Mouse (Mus musculus) embryonic facial prominence, embryonic 11.5 days (tissue): ENCODE data around the gene Herpud1. TPM values are rescaled to one million over a fixed set of nuclear protein-coding genes. Genes with fewer than 3 reads are reported as not detected.

ENCODE experiments used
- ATAC-seq: fragments of 200-750 bp; cut with Nextera tagmentation; replicated peaks from 2 replicates; pipeline ENCODE4 v1.8.0; 2017; ENCODE audit warnings: low read depth; ENCODE audit not compliant: insufficient number of reproducible peaks, low FRiP score, low TSS enrichment
- DNase-seq: peaks from one replicate; pipeline ENCODE4 v3.0.0-alpha.2; 2015; ENCODE audit warnings: low spot score
- H3K27ac ChIP-seq: fragments of 300-500 bp; sonication (generic); replicated peaks from 2 replicates; pipeline ENCODE4 v1.5.1; 2014; ENCODE audit warnings: mild to moderate bottlenecking, low read depth, low read length, control low read depth
- H3K27me3 ChIP-seq: fragments of 300-500 bp; sonication (generic); 2 replicates; pipeline ENCODE4 v1.6.1; 2014; ENCODE audit warnings: mild to moderate bottlenecking, low read length, moderate library complexity, mixed read lengths; ENCODE audit not compliant: control insufficient read depth, insufficient read depth
- H3K36me3 ChIP-seq: fragments of 300-500 bp; sonication (generic); replicated peaks from 2 replicates; pipeline ENCODE4 v1.6.1; 2014; ENCODE audit warnings: low read depth, mild to moderate bottlenecking, low read length, moderate library complexity, mixed read lengths; ENCODE audit not compliant: control insufficient read depth, insufficient read depth
- H3K4me1 ChIP-seq: fragments of 300-500 bp; sonication (generic); 2 replicates; pipeline ENCODE4 v1.6.1; 2014; ENCODE audit warnings: low read length, mixed read lengths; ENCODE audit not compliant: control insufficient read depth, insufficient read depth
- H3K4me2 ChIP-seq: fragments of 300-500 bp; sonication (generic); 2 replicates; pipeline ENCODE4 v1.6.1; 2014; ENCODE audit warnings: low read depth, mild to moderate bottlenecking, control low read depth, low read length, moderate library complexity
- H3K4me3 ChIP-seq: fragments of 300-500 bp; sonication (generic); 2 replicates; pipeline ENCODE4 v1.5.1; 2014; ENCODE audit warnings: low read depth, low read length, control low read depth
- H3K9ac ChIP-seq: fragments of 300-500 bp; sonication (generic); replicated peaks from 2 replicates; pipeline ENCODE4 v1.6.1; 2014; ENCODE audit warnings: mild to moderate bottlenecking, control low read depth, low read length
- H3K9me3 ChIP-seq: fragments of 300-500 bp; sonication (generic); replicated peaks from 2 replicates; pipeline ENCODE4 v1.6.1; 2016; ENCODE audit warnings: mild to moderate bottlenecking, low read length, inconsistent platforms, mixed read lengths; ENCODE audit not compliant: control insufficient read depth
- WGBS: fragments of 180-500 bp; shearing (Covaris S2); extraction: QIAGEN DNeasy Blood & Tissue Kit; methylation state at CpG from one replicate; pipeline ENCODE4 v1.1.7; 2014; 5-methylcytosine and 5-hydroxymethylcytosine counted together
- polyA plus RNA-seq: library from polyadenylated mRNA; unstranded; fragments of >200 nt; fragmentation: Nextera tagmentation; extraction: Ambion mirVana; gene quantifications from 2 replicates; pipeline ENCODE4 v1.2.1, GENCODE M21; 2014

Gene Herpud1
- polyA plus RNA-seq: 54.6 and 54.8 TPM in 2 replicates

DNA sequence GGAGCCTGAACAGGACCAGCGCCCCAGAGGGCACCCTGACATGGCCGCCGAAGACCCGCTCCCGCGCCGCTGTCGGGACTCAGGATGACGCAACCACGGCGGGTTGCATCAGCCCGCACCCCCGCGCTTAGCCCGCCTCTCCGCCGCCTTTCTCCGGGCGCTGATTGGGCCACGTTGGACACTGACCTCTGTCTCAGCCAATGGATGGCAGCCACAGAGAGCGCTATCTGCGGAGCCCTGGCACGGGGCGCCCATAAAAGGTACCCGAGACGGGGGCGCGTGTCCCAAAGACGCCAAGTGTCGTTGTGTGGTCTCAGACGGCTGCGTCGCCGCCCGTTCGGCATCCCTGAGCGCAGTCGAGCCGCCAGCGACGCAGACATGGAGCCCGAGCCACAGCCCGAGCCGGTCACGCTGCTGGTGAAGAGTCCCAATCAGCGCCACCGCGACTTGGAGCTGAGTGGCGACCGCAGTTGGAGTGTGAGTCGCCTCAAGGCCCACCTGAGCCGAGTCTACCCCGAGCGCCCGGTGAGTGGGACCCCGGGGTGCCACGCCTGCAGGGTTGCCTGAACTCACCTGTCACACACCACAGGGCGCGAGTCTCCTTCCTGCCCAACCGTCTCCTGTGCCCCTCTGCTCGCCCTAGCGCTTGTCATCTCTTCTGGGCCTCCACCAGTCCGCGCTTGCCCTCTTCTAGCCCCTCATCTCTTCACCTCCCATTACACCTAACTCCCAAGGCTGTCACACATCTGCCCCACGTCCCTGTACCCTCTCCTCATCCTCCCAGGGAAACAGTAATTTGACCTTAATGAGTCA lies at the start of gene Herpud1:
Gene Herpud1, plus strand, starts transcription at position 225 of the 813 bp plus-strand sequence.
- DNase-seq: peak; percentile 96

DNA sequence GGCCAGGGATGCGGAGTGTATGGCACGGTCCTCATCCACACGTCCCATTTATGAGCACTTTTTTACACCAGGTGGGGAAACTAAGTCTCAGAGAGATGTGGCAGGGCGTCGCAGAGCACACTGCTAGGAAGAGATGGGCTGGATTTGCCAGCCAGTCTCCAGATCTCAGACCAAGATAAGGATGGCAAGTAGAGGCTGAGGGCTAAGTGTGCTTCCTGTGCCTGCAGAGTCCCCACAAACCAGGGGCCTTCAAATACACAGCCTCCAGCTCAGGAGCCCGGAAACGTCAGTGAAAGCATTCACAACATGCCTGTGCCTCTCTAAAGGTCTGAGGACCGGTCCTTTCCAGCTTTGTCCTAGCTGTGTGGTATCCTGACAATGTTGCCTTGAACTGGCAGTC lies 48.7 kb upstream of the Herpud1 start:
- Histone ChIP-seq H3K27me3 (no peaks in the 10 kb centered on the region), H3K4me1 (no peaks in the 10 kb centered on the region), H3K9ac (no peak overlapping the region), H3K27ac (no peak overlapping the region), H3K4me3 (no peak overlapping the region), H3K9me3 (no peaks in the 10 kb centered on the region), H3K36me3 (no peaks in the 10 kb centered on the region), H3K4me2 (no peak overlapping the region)
- no peak for ATAC-seq
- DNase-seq: no peak
- 79% methylated on average over 8 of the region's 8 CpGs for WGBS

More for the DNA sequence above, at the start of gene Herpud1:
- Histone ChIP-seq H3K9ac (peak within 1 kb of the TSS; percentile 77), H3K27me3 (no peaks in the 10 kb centered on the region), H3K9me3 (no peaks in the 10 kb centered on the region), H3K4me1 (no peaks in the 10 kb centered on the region), H3K4me3 (peak within 1 kb of the TSS; percentile 71), H3K27ac (peak within 1 kb of the TSS; percentile 36; the same call in 1 of the 2 replicates), H3K4me2 (peak within 1 kb of the TSS; percentile 89), H3K36me3 (peaks cover under 1% of the 10 kb centered on the region)
- ATAC-seq: peak; percentile 98
- 0% methylated on average over 64 of the region's 65 CpGs for WGBS

DNA sequence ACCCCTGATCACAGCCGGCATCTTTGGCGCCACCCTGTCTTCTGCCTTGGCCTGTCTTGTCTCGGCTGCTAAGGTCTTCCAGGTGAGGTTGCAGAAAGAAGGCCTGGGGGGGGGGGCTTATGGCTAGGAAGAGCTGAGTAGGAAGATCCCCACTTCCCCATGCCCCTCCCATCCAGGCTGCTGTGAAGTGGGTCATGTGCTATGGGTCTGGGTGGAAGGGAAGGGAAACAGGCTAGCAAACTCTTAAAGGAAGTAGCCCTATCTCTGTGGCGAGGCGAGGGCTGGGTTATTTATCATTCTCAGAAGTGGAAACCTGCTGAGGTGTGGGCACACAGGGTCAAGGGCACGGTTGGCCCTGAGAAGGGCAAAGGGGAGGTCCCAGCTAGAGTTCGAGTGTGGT lies 45.4 kb upstream of the Herpud1 start:
- no peak for ATAC-seq
- WGBS: 83% methylated on average over 7 of the region's 7 CpGs

DNA sequence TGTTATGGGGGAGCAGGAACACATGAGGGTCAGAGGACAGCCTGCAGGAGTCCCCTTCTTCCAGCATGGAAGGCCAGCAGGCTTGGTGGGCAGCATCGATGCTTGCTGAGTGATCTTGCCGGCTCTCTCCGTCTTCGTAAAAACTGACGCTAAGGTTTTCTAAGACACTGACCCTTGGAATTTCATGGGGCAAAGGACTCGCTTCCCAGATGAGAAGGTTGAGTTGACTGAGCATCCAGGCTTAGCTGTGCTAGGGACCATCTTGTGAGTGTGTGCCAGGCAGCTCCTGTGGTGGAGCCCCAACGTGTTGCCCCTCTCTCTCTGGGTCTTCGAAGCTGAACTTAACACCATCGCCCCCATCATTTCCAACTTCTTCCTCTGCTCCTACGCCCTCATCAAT lies 43.5 kb upstream of the Herpud1 start:
- H3K27me3 ChIP-seq: no peaks in the 10 kb centered on the region
- DNase-seq (no peak), ATAC-seq (no peak)
- H3K27ac ChIP-seq: no peak overlapping the region
- H3K4me3 ChIP-seq: no peak overlapping the region
- no peaks in the 10 kb centered on the region for H3K9me3 ChIP-seq
- no peak overlapping the region for H3K4me2 ChIP-seq
- no peaks in the 10 kb centered on the region for H3K36me3 ChIP-seq
- no peak overlapping the region for H3K9ac ChIP-seq
- no peaks in the 10 kb centered on the region for H3K4me1 ChIP-seq
- WGBS: 84% methylated on average over 10 of the region's 10 CpGs

More for the DNA sequence above, 45.4 kb upstream of the Herpud1 start:
- Histone ChIP-seq H3K9ac (no peak overlapping the region), H3K27me3 (no peaks in the 10 kb centered on the region), H3K4me1 (no peaks in the 10 kb centered on the region), H3K9me3 (no peaks in the 10 kb centered on the region), H3K4me3 (no peak overlapping the region), H3K36me3 (no peaks in the 10 kb centered on the region), H3K27ac (no peak overlapping the region), H3K4me2 (no peak overlapping the region)
- no peak for DNase-seq

DNA sequence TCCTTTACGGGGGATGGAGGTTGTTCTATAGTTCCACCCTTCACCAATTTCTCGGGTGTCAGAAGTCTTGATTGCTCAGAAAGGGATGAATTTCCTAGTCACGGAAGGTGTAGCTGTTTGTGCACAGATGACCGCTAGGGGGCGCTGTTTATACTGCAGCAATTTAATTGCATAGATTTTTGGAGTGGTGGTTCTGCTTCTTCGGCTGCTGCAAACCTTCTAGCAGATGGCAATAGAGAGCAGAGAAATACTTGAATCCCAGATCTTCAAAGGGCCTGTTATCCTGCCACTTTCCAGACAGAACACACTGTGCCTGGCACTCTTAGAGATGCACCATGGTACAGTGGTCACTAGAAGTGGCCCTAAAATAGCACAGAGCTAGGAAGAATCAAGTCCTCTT lies 42.9 kb upstream of the Herpud1 start:
- ATAC-seq (no peak), DNase-seq (peak; percentile 81)
- no peaks in the 10 kb centered on the region for H3K27me3 ChIP-seq
- H3K4me2 ChIP-seq: no peak overlapping the region
- H3K9me3 ChIP-seq: no peaks in the 10 kb centered on the region
- no peak overlapping the region for H3K9ac ChIP-seq
- no peak overlapping the region for H3K27ac ChIP-seq
- no peak overlapping the region for H3K4me3 ChIP-seq
- H3K36me3 ChIP-seq: no peaks in the 10 kb centered on the region
- 15% methylated on average over 6 of the region's 6 CpGs for WGBS
- H3K4me1 ChIP-seq: no peaks in the 10 kb centered on the region

DNA sequence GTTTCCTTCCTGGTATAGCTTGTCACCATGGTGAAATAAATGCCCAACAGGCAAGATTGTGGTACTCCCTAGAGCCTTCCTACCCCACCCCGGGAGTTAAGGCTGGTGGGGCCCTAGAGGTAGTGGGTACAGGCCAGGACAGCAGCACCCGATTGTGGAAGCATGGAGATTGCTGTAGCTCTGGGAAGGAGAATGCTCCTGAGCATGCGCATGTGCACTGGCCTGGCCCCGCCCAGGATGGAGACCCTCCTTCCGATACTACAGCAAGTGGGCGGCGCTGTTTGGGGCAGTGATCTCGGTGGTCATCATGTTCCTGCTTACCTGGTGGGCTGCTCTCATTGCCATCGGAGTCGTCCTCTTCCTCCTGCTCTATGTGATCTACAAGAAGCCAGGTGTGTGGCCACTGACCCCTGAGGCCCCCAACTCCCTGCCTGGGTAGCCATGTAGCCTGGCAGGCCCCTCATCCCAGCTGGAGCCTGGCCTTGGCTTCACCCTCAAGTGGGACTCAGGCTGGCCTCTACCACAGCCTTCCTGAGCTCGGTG lies 42.4 kb upstream of the Herpud1 start:
- Histone ChIP-seq H3K27ac (no peak overlapping the region), H3K9me3 (no peaks in the 10 kb centered on the region), H3K4me2 (no peak overlapping the region), H3K36me3 (no peaks in the 10 kb centered on the region), H3K9ac (no peak overlapping the region), H3K4me1 (no peaks in the 10 kb centered on the region), H3K4me3 (no peak overlapping the region), H3K27me3 (no peaks in the 10 kb centered on the region)
- WGBS: 79% methylated on average over 11 of the region's 11 CpGs
- ATAC-seq (no peak), DNase-seq (no peak)

DNA sequence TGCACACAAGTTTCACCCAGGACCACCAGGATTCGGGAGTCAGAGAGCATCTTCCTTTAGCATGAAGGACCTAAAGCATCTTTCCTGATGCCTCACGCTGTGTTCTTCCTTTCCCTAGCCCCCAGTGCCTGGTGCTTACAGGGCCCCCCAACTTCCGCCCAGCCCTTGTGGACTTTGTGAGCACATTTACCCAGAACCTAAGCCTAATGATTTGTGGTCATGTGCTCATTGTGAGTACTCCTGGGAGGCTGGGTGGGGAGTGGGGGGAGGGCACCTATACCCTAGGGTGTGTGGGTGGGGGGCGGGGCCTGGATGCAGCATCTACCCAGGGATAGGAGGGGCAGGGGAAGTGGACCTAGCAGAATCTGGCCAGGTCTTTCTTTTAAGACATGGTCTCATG lies 40.6 kb upstream of the Herpud1 start:
- Histone ChIP-seq H3K27ac (no peak overlapping the region), H3K9ac (no peak overlapping the region), H3K36me3 (no peaks in the 10 kb centered on the region), H3K27me3 (no peaks in the 10 kb centered on the region), H3K4me3 (no peak overlapping the region), H3K4me2 (no peak overlapping the region), H3K4me1 (no peaks in the 10 kb centered on the region), H3K9me3 (no peaks in the 10 kb centered on the region)
- WGBS: 86% methylated on average over 4 of the region's 4 CpGs
- ATAC-seq (no peak), DNase-seq (no peak)

DNA sequence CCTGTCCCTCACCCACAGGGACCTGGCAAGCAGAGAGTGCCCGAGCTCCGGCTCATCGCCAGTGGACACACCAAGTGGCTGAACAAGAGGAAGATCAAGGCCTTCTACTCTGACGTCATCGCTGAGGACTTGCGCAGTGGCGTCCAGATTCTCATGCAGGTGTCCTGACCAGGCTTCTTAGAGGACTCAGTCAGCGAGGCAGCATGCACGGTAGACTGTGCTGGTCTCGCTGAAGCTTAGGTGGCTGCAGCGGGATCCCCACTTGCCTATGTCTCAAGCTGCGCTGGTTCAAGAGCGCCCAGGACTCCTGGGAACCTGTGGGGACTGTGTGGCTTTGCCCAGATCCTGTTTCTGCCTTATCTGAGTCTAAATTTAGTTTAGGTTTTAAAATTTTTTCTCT lies 40.0 kb upstream of the Herpud1 start:
- Histone ChIP-seq H3K9ac (no peak overlapping the region), H3K36me3 (no peaks in the 10 kb centered on the region), H3K27me3 (no peaks in the 10 kb centered on the region), H3K4me1 (no peaks in the 10 kb centered on the region), H3K4me2 (no peak overlapping the region), H3K4me3 (no peak overlapping the region), H3K9me3 (no peaks in the 10 kb centered on the region), H3K27ac (no peak overlapping the region)
- DNase-seq: no peak
- 91% methylated on average over 13 of the region's 13 CpGs for WGBS
- no peak for ATAC-seq
